In the genomic region with DNA sequence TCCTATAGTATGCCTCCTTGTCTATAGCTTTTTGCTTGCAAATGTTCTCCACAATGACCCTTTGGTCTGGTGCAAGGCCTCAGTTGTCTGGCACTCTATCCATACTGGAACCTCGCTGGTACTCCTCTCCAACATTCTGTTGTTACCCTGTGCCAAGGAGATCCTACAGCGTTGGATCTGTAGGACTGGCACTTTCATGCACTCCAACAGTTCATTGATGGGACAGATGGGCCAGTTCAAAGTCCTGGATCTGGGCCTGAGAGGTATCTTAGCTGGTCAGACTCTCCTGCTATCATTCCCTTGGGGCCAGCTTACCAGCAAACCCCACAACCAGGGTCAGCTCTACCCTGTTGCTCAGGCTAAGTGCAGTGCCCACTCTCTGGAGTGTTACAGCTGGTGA, we compare ENCODE assay signal across 16 mouse cellular contexts.
"Had no signal": no experiment of that assay in that cellular context is flagged by ENCODE, and none has a peak within 500 bp of the region (broad histone marks: within the 10 kb centered on the region; RNA-seq: fewer than 3 reads in every experiment).

No protein-coding gene starts in this region.

- DNase-seq: heart, postnatal 10 days; heart, postnatal 14 days; heart, postnatal 36 days; heart, postnatal 4 days; kidney, adult 11 months; kidney, adult 18-20 months; kidney, adult 2 months; kidney, adult 8-10 months; kidney, adult 9 months; kidney, postnatal 10 days; kidney, postnatal 14 days; kidney, postnatal 25 days; kidney, postnatal 36 days; kidney, postnatal 4 days; layer of hippocampus, adult 9-11 months; layer of hippocampus, postnatal 36 days had no signal
